Mouse (Mus musculus): ENCODE results near the gene Pate2. TPM values are rescaled to one million over a fixed set of nuclear protein-coding genes. Genes with fewer than 3 reads are reported as not detected.
"Not testable (repeated sequence)": the region's sequence is repeated elsewhere in the genome, so short reads cannot be mapped to it uniquely, and the experiment has no call there.

Gene Pate2
- polyA plus RNA-seq, 1 experiment: 0.44 TPM

- TF ChIP-seq POLR2A (IDR thresholded peaks at IDR 0.05; ENCODE audit: extremely low read depth, insufficient read depth, low read length) (no peak), CTCF (IDR thresholded peaks at IDR 0.05; ENCODE audit: extremely low read depth, insufficient read depth, low read length) (no peak)
- Histone ChIP-seq H3K4me1 (ENCODE audit: control insufficient read depth, insufficient read depth, low read length) (no peaks in the 10 kb centered on the region), H3K27ac (ENCODE audit: insufficient read depth, low read length) (no peak overlapping the region), H3K4me3 (ENCODE audit: insufficient read depth, low read length) (peak overlapping the region; percentile 64)
These were observed 579 bp downstream of the Pate2 start for GRCm38 (mm10) chr9:35570663-35571062.

- H3K4me3 ChIP-seq (ENCODE audit: insufficient read depth, low read length): no peak overlapping the region
- no peak for TF ChIP-seq CTCF (IDR thresholded peaks at IDR 0.05; ENCODE audit: extremely low read depth, insufficient read depth, low read length)
- no peak for TF ChIP-seq POLR2A (IDR thresholded peaks at IDR 0.05; ENCODE audit: extremely low read depth, insufficient read depth, low read length)
- no peak overlapping the region for H3K27ac ChIP-seq (ENCODE audit: insufficient read depth, low read length)
- H3K4me1 ChIP-seq (ENCODE audit: control insufficient read depth, insufficient read depth, low read length): no peaks in the 10 kb centered on the region
These were observed 4.3 kb downstream of the Pate2 start for GRCm38 (mm10) chr9:35574416-35574815.

- no peak for TF ChIP-seq POLR2A (IDR thresholded peaks at IDR 0.05; ENCODE audit: extremely low read depth, insufficient read depth, low read length)
- TF ChIP-seq CTCF (IDR thresholded peaks at IDR 0.05; ENCODE audit: extremely low read depth, insufficient read depth, low read length): no peak
- no peak overlapping the region for H3K4me3 ChIP-seq (ENCODE audit: insufficient read depth, low read length)
- no peaks in the 10 kb centered on the region for H3K4me1 ChIP-seq (ENCODE audit: control insufficient read depth, insufficient read depth, low read length)
- no peak overlapping the region for H3K27ac ChIP-seq (ENCODE audit: insufficient read depth, low read length)
These were observed 17.6 kb downstream of the Pate2 start for GRCm38 (mm10) chr9:35587674-35588073.

GRCm38 (mm10) chr9:35592903-35593302, 22.8 kb downstream of the Pate2 start:
- TF ChIP-seq POLR2A (IDR thresholded peaks at IDR 0.05; ENCODE audit: extremely low read depth, insufficient read depth, low read length): no peak
- peak; percentile 68 for TF ChIP-seq CTCF (IDR thresholded peaks at IDR 0.05; ENCODE audit: extremely low read depth, insufficient read depth, low read length)

GRCm38 (mm10) chr9:35607647-35608405, 37.7 kb downstream of the Pate2 start:
- TF ChIP-seq POLR2A (IDR thresholded peaks at IDR 0.05; ENCODE audit: extremely low read depth, insufficient read depth, low read length) (no peak), CTCF (IDR thresholded peaks at IDR 0.05; ENCODE audit: extremely low read depth, insufficient read depth, low read length) (no peak)
- H3K4me3 ChIP-seq (ENCODE audit: insufficient read depth, low read length): no peak overlapping the region
- no peak overlapping the region for H3K27ac ChIP-seq (ENCODE audit: insufficient read depth, low read length)

More at GRCm38 (mm10) chr9:35592903-35593302, 22.8 kb downstream of the Pate2 start:
- Histone ChIP-seq H3K27ac (ENCODE audit: insufficient read depth, low read length) (no peak overlapping the region), H3K4me1 (ENCODE audit: control insufficient read depth, insufficient read depth, low read length) (no peaks in the 10 kb centered on the region), H3K4me3 (ENCODE audit: insufficient read depth, low read length) (no peak overlapping the region)

GRCm38 (mm10) chr9:35611841-35612240, 41.8 kb downstream of the Pate2 start, which contains the start of gene Pate4:
Pate4 (minus strand) TSS chr9:35611941.
- no peak within 1 kb of the TSS for H3K4me3 ChIP-seq (ENCODE audit: insufficient read depth, low read length)
- H3K27ac ChIP-seq (ENCODE audit: insufficient read depth, low read length): no peak within 1 kb of the TSS
- H3K4me1 ChIP-seq (ENCODE audit: control insufficient read depth, insufficient read depth, low read length): no peaks in the 10 kb centered on the region
- TF ChIP-seq CTCF (IDR thresholded peaks at IDR 0.05; ENCODE audit: extremely low read depth, insufficient read depth, low read length) (no peak), POLR2A (IDR thresholded peaks at IDR 0.05; ENCODE audit: extremely low read depth, insufficient read depth, low read length) (no peak)

More at GRCm38 (mm10) chr9:35607647-35608405, 37.7 kb downstream of the Pate2 start:
- no peaks in the 10 kb centered on the region for H3K4me1 ChIP-seq (ENCODE audit: control insufficient read depth, insufficient read depth, low read length)

- TF ChIP-seq CTCF (IDR thresholded peaks at IDR 0.05; ENCODE audit: extremely low read depth, insufficient read depth, low read length) (no peak), POLR2A (IDR thresholded peaks at IDR 0.05; ENCODE audit: extremely low read depth, insufficient read depth, low read length) (no peak)
- H3K4me3 ChIP-seq (ENCODE audit: insufficient read depth, low read length): no peak overlapping the region
These were observed 43.9 kb downstream of the Pate2 start for GRCm38 (mm10) chr9:35614005-35614404.

GRCm38 (mm10) chr9:35616784-35617183, 46.7 kb downstream of the Pate2 start:
- H3K4me1 ChIP-seq (ENCODE audit: control insufficient read depth, insufficient read depth, low read length); H3K27ac ChIP-seq (ENCODE audit: insufficient read depth, low read length); H3K4me3 ChIP-seq (ENCODE audit: insufficient read depth, low read length): not testable (repeated sequence)

More at GRCm38 (mm10) chr9:35614005-35614404, 43.9 kb downstream of the Pate2 start:
- no peak overlapping the region for H3K27ac ChIP-seq (ENCODE audit: insufficient read depth, low read length)
- no peaks in the 10 kb centered on the region for H3K4me1 ChIP-seq (ENCODE audit: control insufficient read depth, insufficient read depth, low read length)

GRCm38 (mm10) chr9:35632981-35633380, 62.9 kb downstream of the Pate2 start:
- TF ChIP-seq CTCF (IDR thresholded peaks at IDR 0.05; ENCODE audit: extremely low read depth, insufficient read depth, low read length): no peak
- TF ChIP-seq POLR2A (IDR thresholded peaks at IDR 0.05; ENCODE audit: extremely low read depth, insufficient read depth, low read length): no peak
- Histone ChIP-seq H3K4me1 (ENCODE audit: control insufficient read depth, insufficient read depth, low read length) (no peaks in the 10 kb centered on the region), H3K4me3 (ENCODE audit: insufficient read depth, low read length) (no peak overlapping the region), H3K27ac (ENCODE audit: insufficient read depth, low read length) (no peak overlapping the region)

GRCm38 (mm10) chr9:35648102-35648501, 78.0 kb downstream of the Pate2 start, which contains the start of gene Pate3:
Pate3 (minus strand) TSS chr9:35648202.
- Histone ChIP-seq H3K4me1 (ENCODE audit: control insufficient read depth, insufficient read depth, low read length) (no peaks in the 10 kb centered on the region), H3K4me3 (ENCODE audit: insufficient read depth, low read length) (no peak within 1 kb of the TSS), H3K27ac (ENCODE audit: insufficient read depth, low read length) (no peak within 1 kb of the TSS)
- TF ChIP-seq CTCF (IDR thresholded peaks at IDR 0.05; ENCODE audit: extremely low read depth, insufficient read depth, low read length) (no peak), POLR2A (IDR thresholded peaks at IDR 0.05; ENCODE audit: extremely low read depth, insufficient read depth, low read length) (no peak)

All from cortical plate, adult 2 months (tissue).